Mouse (Mus musculus) kidney, postnatal 36 days (tissue): ENCODE data around the gene Mpg.

Source experiments
- DNase-seq, 2 experiments: peaks; one replicate each; pipeline ENCODE4 v3.0.0; 2021 to 2022; ENCODE audit warnings: mixed read lengths in 2 of 2

The Mpg gene

DNA sequence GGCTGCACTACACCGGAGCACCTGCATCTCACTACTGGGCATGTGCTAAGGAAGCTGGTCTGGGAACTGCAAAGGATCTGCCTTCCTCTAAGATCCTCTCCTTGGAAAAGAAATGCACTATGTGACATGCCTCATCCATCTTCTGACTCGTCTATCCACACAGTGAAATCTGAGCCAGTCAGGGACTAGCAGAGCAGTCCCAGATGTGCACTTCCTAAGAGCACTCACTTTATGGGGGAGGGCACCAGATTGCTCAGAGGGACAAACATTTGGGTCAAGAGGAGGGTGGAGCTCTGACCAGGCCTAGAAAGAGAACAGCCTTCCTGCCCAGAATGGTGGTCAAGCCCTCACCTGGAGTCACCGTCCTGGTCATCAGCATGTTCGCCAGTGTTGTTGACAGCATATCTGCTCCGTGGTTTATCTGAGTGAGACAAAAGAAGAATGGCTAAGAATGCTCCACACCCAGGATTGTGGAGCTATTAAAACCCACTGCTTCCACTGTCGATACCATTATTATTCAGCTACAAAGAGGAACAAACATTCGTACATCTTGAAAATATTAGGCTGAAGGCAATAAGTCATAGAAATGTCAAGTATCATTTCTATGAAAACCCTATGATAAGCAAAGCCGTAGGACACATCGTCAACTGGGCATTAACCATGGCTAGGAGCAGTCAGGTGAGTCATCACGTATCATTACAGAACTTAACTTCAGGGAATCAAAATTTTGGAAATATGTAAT, 36.5 kb downstream of the Mpg start:
- no peak for DNase-seq

DNA sequence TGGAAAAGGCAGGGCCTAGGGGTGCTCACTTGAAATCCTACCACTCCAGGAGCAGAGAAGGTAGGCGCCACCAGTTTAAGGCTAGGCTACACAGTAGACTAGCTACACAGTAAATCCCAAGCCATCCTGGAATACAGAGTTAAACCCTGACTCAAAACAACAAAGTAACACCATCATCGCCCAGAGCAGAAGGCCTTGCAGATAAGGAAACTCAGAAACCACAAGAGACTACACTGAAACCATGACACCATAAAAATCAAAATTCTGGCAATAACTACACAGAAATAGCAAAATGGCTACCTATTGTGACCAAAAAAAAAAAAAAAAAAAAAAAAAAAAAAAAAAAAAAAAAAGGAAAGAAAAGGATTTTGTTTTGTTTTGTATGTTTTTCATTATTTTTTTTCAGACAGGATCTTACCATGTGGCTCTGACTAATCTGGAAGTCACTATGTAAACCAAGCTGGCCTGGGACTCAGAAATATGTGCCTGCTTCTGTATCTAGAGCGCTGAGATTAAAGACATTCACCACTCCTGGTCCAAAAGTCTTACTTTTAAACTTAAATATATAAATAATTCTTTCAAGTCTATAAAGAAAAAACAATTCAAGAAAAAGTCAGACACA, 38.9 kb downstream of the Mpg start:
- DNase-seq, result no peak

DNA sequence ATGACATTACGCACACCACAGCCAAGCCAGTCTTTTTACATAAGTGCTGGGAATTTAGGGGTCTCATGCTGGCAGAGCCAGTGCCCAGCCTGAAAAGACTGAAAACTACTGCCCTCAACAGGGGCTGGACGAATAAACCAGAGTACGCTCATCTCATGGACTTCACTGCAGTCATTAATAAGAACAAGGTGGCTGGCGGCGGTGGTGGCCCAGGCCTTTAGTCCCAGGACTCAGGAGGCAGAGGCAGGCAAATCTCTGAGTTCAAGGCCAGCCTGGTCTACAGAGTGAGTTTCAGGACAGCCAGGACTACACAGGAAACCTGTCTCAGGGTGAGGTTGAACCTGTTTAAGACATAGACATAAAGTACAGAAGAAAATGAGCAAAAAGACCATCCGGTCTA, 39.9 kb downstream of the Mpg start:
- DNase-seq, result no peak

DNA sequence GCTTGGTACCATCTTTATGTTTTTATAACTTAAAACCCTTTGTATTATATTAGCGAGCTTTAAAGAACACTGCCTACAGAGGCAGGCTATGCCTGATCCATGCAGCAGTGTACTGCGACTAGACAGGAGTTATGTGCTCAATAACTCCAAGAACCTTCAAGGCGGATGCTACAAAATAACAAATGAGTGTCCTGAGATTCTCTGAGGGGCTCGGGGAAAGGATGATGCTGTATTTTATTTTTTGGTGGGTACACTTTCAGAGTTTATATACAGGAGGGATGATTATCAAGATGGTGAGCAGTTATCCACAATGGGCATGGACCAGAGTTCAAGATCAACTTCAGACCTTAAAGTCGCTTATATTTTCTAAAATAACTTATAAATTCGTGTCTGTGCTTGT, 40.5 kb downstream of the Mpg start:
- no peak for DNase-seq

DNA sequence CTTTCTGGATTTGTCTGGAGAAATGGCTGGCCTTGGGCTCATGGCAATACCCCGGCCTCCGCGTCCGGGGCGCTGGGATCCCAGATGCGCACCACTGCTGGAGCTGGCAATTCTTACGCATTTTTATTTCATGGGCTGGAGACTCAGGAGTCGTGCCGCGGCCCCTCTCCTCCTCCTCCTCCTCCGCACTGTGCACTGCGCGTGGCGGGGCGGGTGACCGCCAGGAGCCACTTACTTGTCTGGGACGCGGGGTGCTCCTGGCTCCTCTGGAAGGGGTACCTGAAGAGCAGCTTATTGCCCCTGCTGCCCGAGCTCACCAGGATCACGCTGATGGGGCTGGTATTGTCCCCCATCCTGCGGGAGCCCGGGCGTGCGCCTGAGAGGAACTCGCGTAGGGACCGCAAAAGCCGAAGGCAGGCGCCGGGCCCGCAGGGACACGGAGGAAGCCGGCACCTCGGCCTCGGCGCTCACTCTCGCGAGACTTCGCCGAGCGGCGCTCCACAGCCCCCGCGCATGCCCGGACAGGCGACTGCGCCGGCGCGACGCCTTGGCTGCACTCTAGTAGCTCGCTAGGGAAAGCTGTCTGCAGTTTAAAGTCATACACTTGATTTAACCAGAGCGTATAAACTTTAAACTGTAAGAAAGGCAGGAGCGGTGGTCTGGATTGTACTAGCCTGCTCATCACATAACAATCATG, 41.0 kb downstream of the Mpg start, which contains the start of gene Nprl3:
Gene Nprl3, minus strand, starts transcription at position 520 of the 697 bp plus-strand sequence.
- peak; percentile 97 to 98 for DNase-seq

DNA sequence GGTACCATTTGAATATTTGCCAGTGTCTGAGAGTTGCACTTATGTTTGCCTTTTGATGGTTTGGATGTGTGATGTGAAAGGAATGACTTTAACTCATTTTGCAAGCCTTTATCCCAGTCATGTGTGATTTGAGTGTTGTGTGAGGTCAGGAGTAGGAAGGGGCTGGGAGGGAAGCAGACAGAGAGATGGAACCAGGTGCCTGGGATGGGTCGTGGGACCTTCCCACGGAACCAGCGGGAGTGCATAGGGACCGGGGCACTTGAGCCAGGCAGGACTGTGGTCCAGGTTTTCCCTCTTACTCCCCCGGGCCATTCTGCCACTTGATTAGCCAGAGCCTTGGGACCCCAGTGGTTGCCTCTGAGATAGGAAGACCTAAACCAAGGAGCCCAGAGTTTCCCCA, 41.7 kb downstream of the Mpg start:
- DNase-seq, result no peak

DNA sequence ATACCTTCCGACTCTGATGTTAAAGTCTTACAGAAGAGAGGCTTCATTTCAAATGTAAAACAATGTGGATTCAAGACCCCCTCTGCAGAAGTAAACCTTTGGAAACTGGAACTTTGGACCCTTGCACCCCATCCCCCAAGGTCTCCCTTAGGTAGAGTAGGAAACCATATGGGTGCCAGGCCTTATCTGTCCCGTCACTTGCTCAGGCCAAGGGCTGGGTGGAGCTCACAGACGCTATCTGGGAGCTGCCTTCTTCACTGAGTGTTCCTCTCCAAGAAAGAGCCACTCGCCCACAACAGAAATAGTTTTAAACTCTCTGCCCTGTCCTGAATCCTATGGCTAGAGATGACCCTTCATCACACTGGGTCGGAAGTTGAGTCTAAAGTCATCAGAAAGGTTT, 42.6 kb downstream of the Mpg start:
- no peak for DNase-seq

DNA sequence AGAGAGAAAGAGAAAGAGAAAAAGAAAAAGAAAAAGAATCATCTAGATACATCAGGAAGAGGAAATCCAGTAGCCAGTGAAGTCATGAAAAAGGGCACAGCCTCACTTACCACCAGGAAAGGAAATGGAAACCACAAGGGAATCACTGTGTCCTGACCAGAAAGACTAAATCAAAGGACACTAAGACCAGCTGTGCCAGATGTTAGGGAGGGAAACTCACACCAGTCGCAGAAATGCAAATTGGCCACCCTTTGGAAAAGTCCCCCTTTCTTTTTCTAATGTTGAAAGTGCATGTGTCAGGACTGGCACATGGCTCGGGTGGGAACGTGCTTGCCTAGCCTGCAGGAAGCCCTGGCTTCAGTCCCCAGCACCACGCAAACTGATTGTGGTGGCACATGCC, 44.9 kb downstream of the Mpg start:
- DNase-seq, result no peak

DNA sequence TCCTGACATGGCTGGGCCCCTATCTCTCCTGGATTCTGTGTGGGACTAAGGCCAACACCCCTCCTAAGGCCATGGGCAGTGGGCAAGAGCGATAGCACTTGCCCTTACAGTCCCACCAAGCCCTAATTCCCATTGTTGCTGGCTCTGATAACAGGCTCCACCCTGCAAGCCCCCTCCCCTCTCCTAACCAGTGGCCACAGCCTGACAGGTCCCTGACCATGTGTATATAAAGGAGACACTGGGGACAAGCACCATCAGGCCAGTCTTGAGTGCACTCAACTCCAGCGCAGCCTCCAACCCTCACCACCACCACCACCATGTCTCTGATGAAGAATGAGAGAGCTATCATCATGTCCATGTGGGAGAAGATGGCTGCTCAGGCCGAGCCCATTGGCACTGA, 50.0 kb downstream of the Mpg start, which contains the start of gene Hba-x:
Gene Hba-x, plus strand, starts transcription at position 54 of the 400 bp plus-strand sequence.
- no peak for DNase-seq

DNA sequence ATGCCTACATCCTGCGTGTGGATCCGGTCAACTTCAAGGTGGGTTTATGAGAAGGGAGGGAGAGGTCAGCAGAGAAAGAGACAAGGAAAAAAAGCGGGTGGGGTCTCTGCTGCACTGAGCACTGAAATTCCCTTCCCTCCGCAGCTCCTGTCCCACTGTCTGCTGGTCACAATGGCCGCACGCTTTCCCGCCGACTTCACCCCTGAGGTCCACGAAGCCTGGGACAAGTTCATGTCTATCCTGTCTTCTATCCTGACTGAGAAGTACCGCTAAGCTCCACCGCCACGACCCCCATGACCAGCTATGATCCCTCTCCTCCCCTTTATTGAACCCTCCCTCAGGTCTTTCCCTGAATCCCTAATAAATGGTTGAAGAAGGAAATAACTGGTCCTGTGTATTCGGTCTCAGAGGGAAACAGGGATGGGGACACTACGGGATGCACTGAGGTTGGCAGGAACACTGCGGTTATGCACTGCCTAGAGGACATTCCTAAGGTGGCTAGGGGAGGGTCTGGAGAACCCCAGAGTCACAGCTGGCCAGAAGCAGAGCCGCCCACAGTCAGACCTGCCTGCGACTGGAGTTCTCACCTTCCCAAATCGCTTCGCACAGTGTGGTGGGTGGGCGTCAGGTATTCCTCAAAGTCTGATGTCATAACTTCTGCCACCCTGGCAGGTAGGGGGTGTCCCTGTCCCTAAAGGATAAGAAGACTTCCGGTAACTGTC, 51.6 kb downstream of the Mpg start:
- DNase-seq, result no peak

DNA sequence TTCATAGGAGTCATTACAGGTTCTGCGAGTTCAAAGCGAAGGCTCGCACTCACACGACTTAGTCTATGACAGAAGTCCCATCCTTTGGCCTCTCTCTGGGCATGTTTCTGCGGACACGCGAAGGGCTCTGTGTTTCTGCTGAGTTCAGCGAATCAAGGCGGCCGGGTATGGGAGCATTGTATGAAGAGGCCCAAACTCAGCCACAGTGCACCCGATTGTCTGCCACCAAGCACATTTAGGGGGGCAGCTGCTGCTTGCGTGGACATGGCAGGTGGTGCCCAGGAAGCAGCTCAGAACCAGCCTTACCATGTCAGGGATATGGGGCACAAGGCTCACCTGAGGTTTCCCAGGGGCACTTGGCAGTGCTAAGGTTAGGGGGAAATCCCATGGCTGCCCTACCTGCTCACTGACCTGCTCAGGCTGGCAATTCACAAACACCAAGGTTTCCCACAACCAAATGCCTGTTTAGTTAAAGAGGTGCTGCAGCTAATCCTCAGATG, 52.2 kb downstream of the Mpg start:
- DNase-seq, result no peak

DNA sequence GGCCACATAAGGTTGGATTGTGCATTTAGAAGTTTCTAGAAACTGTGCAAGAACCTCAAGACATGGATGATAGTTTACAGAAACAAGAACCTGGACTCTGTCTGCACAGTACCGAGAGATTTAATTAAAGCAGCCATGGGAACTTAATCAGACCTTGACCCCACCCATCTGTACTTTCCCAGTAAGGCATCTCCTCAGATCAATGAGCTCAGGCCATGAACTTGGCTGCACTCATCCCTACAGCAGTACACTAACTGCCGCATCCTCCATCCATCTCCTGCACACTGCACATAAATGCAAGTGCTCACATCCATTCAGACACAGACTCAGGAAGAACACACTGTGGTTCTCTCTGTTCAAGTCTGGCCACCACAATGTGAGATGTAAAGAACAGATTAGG, 54.3 kb downstream of the Mpg start:
- DNase-seq, result no peak

DNA sequence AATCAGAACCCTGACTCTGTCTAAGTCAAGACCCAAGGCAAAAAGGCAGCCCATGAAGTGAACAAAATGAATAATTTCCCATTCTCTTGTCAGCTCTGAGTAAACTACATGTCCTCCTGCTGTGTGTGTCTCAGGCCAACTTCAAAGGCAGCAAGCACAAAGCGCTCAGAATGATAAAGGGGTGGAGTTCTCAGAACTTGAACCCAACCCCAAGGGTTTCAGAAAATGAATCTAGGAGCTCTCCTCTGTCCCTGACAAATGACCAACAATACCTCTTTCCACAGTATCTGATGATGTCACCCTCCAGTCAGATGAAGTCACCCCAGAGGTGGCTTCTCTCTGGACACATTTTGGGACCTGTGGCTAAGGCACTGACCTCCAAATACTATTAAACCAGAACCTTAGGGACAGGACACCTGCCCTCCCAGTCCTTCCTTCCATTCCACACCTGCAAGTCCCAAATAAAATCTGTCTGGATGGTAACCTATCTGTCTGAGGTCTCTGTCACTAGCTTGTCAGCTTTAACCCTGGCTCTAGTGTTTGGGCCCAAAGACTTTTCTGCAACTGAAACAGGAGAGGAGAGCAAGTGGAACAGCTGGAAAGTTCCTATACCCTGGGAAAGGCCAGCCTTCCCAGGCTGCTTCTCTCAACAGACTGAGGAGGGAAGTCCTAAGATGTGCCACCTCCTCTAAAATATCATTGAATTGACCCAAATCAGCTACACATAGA, 55.3 kb downstream of the Mpg start:
- DNase-seq, result no peak
